Mouse (Mus musculus) heart, postnatal 10 days (tissue): Measurements from ENCODE around the gene Fars2. TPM values are rescaled to one million over a fixed set of nuclear protein-coding genes. Genes with fewer than 3 reads are reported as not detected.

Experiments used
- DNase-seq, 2 experiments: peaks; one replicate each; pipeline ENCODE4 v3.0.0; 2021
- intact Hi-C: fragments of 180-260 bp; cut with DNase I; formaldehyde crosslinking; loops from one replicate; pipeline ENCODE4 v1.15.1; 2025
- total RNA-seq, 2 experiments: library from RNA; stranded (reverse); gene quantifications; 2 replicates each; pipeline ENCODE4 v1.2.3; 2021

Fars2 gene
- total RNA-seq, 2 experiments from 2014 or later = 69.7 to 73.3 TPM

DNA sequence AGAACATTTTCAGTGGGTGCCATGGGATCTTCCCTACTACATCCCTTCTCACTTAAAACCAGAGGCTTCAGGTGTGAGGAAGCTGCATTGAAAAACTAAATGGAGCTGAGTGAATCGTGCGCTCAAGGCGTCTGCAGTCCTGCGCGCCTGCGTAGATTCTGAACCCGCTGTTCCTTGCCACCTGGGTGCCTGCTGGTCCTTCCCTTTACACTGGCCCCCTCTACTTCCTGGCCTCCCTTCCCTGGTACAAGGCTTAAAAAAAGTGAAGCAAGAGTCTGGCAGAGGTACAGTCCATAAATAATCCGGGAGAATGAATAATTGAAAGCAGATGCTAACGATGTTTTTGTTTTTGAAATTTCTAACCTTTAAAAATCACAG lies 619.4 kb downstream of the Fars2 start:
- no peak for DNase-seq
- intact Hi-C loops = loop anchor here (10.0 kb wide), 1 partner anchor 622 kb away; the partner anchor contains the start of genes Fars2 and Lyrm4

DNA sequence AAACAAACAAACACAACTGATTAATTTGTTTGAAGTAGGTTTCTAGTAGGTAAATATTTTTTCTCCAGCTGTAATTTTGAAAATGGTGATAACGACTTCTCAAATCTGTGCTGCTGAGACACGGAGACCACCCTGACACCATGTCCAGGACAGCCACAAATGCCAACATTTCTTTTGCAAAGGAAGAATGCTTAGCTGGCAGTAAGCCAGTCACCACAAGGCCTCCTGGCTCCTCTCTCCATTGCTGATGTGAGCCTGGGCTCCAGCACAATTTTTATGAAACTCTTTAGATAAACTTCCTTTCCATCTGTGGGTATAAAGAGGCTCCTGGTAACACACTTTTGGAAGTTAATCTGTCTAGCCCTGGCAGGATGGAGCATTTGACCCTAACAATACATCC lies 632.8 kb downstream of the Fars2 start:
- intact Hi-C loops = no loop called here
- no peak for DNase-seq

DNA sequence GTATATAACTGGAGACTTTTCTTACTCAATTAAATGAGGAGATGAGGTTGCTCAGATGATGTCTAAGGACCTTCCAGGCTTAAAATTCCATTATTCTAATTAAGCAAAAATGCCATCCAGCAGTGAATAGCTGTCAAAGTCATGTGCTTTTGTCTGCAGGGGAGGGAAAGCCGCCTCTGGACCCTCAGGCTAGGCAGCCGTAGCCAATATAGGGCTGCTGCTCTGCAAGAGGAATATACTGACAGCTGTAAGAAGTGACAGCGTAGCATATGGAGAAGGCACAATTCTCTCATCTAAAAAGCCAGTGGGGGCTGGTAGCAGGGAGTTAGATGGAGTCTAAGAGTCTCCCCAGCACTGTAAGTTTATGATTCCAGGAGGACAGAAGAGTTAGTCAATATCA lies 634.6 kb downstream of the Fars2 start:
- DNase-seq = no peak
- intact Hi-C loops = no loop called here

DNA sequence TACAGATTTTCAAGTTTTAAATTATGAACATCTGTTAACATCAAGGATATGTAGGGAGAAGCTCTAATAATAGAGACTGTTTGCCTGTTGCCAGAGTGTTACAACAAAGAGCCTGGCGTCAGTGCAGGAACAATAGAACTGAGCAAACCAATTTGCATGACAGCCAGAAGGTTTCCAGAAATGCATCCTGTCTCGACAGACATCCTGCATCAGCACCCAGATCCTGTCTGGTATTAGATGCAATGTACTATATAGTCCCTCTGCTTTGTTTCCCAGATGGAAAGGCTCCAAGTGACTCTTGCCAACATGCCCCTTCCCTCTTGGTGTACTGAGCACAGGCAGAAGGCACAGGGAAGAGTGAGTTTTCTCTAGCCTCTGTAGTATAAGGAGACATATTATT lies 649.6 kb downstream of the Fars2 start:
- intact Hi-C loops = no loop called here
- no peak for DNase-seq

Other genes starting within 250 kb of the Fars2 start
- 1 to 10 TPM; 4.7 to 6.6 TPM for gene Rpp40, start 211.1 kb upstream of the Fars2 start, total RNA-seq
- gene Ppp1r3g, start 158.6 kb upstream of the Fars2 start, total RNA-seq = 1 to 10 TPM in 1 of 2 experiments, under 1 TPM in 1; 0.79 to 1.3 TPM
- 10 to 100 TPM; 10.7 to 13.7 TPM for gene Lyrm4, start 114 bp downstream of the Fars2 start, total RNA-seq